Mouse (Mus musculus): ENCODE results near the gene Olfr514. TPM values are rescaled to one million over a fixed set of nuclear protein-coding genes. Genes with fewer than 3 reads are reported as not detected.
"Not testable (repeated sequence)": the region's sequence is repeated elsewhere in the genome, so short reads cannot be mapped to it uniquely, and the experiment has no call there.

The Olfr514 gene
- not detected for total RNA-seq (2021)
- long read RNA-seq, experiment 1, result 0 reads
- long read RNA-seq, experiment 2, result 0 reads

DNA sequence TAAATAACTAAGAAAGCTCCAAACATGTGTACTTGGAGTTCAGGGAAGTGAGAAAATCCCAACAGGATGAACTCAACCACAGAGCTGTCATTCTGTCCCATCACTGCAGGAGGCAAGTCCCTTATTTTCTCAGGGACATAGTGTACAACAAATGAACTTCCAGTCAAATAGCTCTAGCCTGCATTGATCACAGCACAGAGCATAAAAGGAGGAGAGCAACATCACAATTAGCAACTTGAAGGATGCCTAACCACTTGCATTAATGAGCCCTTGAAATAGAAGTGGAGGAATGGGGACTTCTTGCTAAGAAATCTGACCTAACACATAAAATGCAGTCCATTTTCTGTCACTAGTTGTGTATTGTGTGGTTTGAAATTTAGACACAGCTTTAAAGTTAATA, at the start of gene Olfr514:
Olfr514 (minus strand) TSS at position 101 of the 400 bp plus-strand sequence.
- Histone ChIP-seq H3K27ac (no peak within 1 kb of the TSS), H3K4me3 (no peak within 1 kb of the TSS)
- DNase-seq (ENCODE audit: low spot score in 2 of 2), result no peak
- no peak for TF ChIP-seq CTCF (conservative IDR thresholded peaks at IDR 0.05)

DNA sequence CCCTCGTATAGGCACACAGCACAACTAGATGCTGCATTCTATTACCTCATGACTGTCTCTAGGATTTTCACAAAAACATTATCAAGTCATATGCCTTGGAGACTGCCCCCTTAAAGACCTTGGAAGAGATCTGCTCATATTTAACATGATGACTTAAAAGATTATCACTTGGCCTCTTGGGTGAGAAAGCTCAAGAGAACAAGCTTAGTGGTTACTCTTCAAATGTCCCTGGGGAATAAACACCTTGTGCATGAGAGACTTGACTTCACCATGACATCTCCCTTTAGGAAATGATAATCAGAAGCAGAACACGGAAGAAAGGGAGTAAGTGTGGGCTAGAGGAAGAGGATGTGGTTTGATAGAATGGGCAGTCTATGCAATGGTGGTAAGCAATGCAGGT, 46.5 kb upstream of the Olfr514 start, which contains the start of gene Olfr517:
Olfr517 (minus strand) TSS at position 101 of the 400 bp plus-strand sequence.
- Histone ChIP-seq H3K4me3 (no peak within 1 kb of the TSS), H3K27ac (no peak within 1 kb of the TSS)
- TF ChIP-seq CTCF (conservative IDR thresholded peaks at IDR 0.05), result no peak
- DNase-seq (ENCODE audit: low spot score in 2 of 2), result no peak

DNA sequence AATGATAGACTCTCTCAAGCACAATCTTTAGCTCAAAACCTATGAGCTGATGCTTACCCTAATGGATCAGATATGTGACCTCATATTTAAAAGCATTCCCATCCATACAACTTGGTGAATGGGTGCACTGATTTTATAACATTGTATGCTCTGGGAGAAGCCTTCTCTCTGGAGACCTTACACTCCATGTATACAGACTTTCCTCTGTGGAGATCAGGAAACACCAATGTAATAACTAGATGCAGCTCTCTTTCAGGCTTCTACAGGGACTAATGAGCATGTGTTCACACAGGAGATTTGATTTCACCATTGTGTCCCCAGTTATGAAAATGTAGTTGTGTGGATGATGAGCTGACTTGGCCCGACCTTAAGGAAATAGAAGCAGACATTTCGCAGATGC, 24.6 kb upstream of the Olfr514 start, which contains the start of gene Olfr516:
Olfr516 (minus strand) TSS at position 101 of the 400 bp plus-strand sequence.
- H3K4me3 ChIP-seq, result no peak within 1 kb of the TSS
- no peak for TF ChIP-seq CTCF (conservative IDR thresholded peaks at IDR 0.05)
- DNase-seq (ENCODE audit: low spot score in 2 of 2), result no peak
- no peak within 1 kb of the TSS for H3K27ac ChIP-seq

DNA sequence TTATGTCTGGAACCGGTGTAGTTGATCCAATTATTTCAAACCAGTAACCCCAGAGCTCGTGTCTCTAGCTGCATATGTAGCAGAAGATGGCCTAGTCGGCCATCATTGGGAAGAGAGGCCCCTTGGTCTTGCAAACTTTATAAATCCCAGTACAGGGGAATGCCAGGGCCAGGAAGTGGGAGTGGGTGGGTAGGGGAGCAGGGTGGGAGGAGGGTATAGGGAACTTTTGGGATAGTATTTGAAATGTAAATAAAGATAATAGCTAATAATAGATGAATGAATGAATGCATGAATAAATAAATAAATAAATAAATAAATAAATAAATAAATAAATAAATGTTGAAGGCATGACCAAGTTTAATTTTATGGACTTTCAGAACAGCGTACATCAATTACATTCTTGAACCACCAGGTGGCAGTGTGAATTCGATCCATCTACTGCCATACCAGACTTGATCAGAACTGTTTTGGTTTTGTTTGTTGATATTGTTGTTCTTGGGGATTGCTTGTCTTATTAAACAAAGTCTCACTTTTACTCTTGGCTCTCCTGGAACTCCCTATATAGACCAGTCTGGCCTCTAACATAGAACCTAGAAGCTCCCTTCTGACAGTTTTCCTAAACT, 11.1 kb downstream of the Olfr514 start:
- not testable (repeated sequence) for H3K27ac ChIP-seq, H3K4me3 ChIP-seq
- peak; percentile 2 to 56 for DNase-seq (ENCODE audit: low spot score in 2 of 2)
- TF ChIP-seq CTCF (conservative IDR thresholded peaks at IDR 0.05), result peak; percentile 87

DNA sequence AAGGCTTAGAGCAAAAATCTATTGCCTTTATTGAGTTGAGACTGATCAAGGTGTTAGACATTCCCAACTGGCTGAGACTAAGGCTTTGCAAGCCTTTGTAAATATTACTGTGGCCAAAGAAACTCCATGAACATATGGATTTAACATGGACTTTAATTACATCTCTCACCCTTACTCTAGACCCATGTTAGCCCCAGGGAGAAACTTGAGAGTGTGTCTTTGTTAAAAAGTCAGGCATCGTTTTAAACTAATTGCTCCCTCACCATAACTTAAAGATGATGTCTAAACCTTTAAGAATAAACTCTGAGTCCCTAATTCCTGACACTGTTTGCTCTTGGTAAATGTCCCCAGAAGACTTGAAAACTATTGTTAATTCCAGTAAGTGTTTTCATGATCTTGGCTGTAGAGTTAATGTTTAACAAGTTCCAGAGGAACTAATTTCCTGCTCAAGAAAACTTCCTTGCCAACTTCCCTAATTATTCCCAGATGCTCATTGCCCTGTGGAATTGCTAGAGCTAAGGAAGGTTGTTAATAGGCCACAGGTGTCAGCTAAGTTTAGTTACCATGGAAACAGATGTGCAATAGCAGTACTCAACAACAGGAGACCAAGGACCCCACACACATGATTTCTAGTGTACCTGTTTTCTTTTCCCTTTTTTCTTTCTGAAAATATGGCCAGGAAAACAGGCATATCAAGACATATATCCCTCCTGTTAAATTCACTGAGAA, 28.4 kb downstream of the Olfr514 start:
- no peak for TF ChIP-seq CTCF (conservative IDR thresholded peaks at IDR 0.05)
- no peak for DNase-seq (ENCODE audit: low spot score in 2 of 2)
- Histone ChIP-seq H3K27ac (no peak overlapping the region), H3K4me3 (no peak overlapping the region)

Other genes with a start within 250 kb of the Olfr514 start
- gene Olfr506, start 215.2 kb downstream of the Olfr514 start, total RNA-seq (2021), result not detected
- not detected for gene Olfr507, start 204.2 kb downstream of the Olfr514 start, total RNA-seq (2021)
- gene Olfr508, start 196.0 kb downstream of the Olfr514 start, total RNA-seq (2021), result not detected
- not detected for gene Olfr509, start 174.1 kb downstream of the Olfr514 start, total RNA-seq (2021)
- gene Olfr510, start 159.6 kb downstream of the Olfr514 start, total RNA-seq (2021), result not detected
- not detected for gene Olfr512, start 112.7 kb downstream of the Olfr514 start, total RNA-seq (2021)
- gene Olfr513, start 75.0 kb downstream of the Olfr514 start, total RNA-seq (2021), result not detected
- not detected for gene Olfr516, start 24.5 kb upstream of the Olfr514 start, total RNA-seq (2021)
- gene Olfr517, start 46.4 kb upstream of the Olfr514 start, total RNA-seq (2021), result not detected
- gene Olfr518, start 59.0 kb upstream of the Olfr514 start, total RNA-seq (2021), result not detected
- not detected for gene Olfr519, start 68.4 kb upstream of the Olfr514 start, total RNA-seq (2021)
- under 1 TPM; 0.27 to 0.28 TPM for gene Nlrp10, start 104.2 kb upstream of the Olfr514 start, total RNA-seq (2021)
- 100 to 1,000 TPM in 1 of 2 experiments, 10 to 100 TPM in 1; 95.6 to 101 TPM for gene Eif3f, start 108.4 kb upstream of the Olfr514 start, total RNA-seq (2021)
- gene Tub, start 124.3 kb upstream of the Olfr514 start, total RNA-seq (2021), result 100 to 1,000 TPM; 179 to 198 TPM